Mouse (Mus musculus) CH12.LX (cell line): Measurements from ENCODE around the gene Nr2e1. TPM values are rescaled to one million over a fixed set of nuclear protein-coding genes. Genes with fewer than 3 reads are reported as not detected.

ENCODE experiments used
- DNase-seq: peaks from one replicate; pipeline ENCODE4 v3.0.0-alpha.2; 2013; ENCODE audit errors: extremely low read depth
- H3K27ac ChIP-seq: 2 replicates; pipeline ENCODE4 v1.5.1; 2012; ENCODE audit warnings: low read depth, mild to moderate bottlenecking, control low read depth, moderate library complexity; ENCODE audit not compliant: insufficient read depth
- H3K27me3 ChIP-seq: replicated peaks from 2 replicates; pipeline ENCODE3; 2012; ENCODE audit warnings: inconsistent platforms
- H3K36me3 ChIP-seq, 2 experiments: replicated peaks in 1 of 2; 2 replicates each; pipeline versions ENCODE3 to v1.6.1; 2012; ENCODE audit warnings: inconsistent platforms in 1 of 2, low read length in 1 of 2, mild to moderate bottlenecking in 1 of 2, mixed read lengths in 1 of 2, moderate library complexity in 1 of 2; ENCODE audit not compliant: control insufficient read depth in 1 of 2, insufficient read depth in 1 of 2
- H3K4me1 ChIP-seq, 2 experiments: 2 replicates each; pipeline ENCODE4 v1.6.1; 2012; ENCODE audit warnings: inconsistent platforms in 1 of 2, moderate library complexity in 1 of 2; ENCODE audit not compliant: insufficient read depth in 2 of 2, control insufficient read depth in 1 of 2
- H3K4me2 ChIP-seq: 2 replicates; pipeline ENCODE4 v1.6.1; 2012; ENCODE audit warnings: low read depth, mild to moderate bottlenecking, control low read depth; ENCODE audit not compliant: poor library complexity, insufficient read depth, severe bottlenecking
- H3K4me3 ChIP-seq, 3 experiments: fragments of 150-350 bp in 1 of 3; sonication (generic) in 1 of 3; replicated peaks in 1 of 3; 2 replicates each; pipeline versions ENCODE3 to v1.5.1; 2011 to 2012; ENCODE audit warnings: low read depth in 2 of 3, low read length in 2 of 3, mild to moderate bottlenecking in 2 of 3, moderate library complexity in 2 of 3, control low read depth in 1 of 3, improper control_type of control experiment in 1 of 3, inconsistent platforms in 1 of 3, mixed read lengths in 1 of 3; ENCODE audit not compliant: poor library complexity in 1 of 3
- H3K79me2 ChIP-seq: replicated peaks from 2 replicates; pipeline ENCODE4 v1.6.1; 2012; ENCODE audit warnings: mild to moderate bottlenecking, moderate library complexity; ENCODE audit not compliant: control insufficient read depth, poor library complexity, insufficient read depth, severe bottlenecking; ENCODE audit errors: extremely low read depth
- H3K9ac ChIP-seq: 2 replicates; pipeline ENCODE4 v1.6.1; 2012; ENCODE audit warnings: low read depth, mild to moderate bottlenecking, control low read depth, moderate library complexity; ENCODE audit not compliant: insufficient read depth
- H3K9me3 ChIP-seq: replicated peaks from 2 replicates; pipeline ENCODE3; 2012; ENCODE audit warnings: low read length, inconsistent platforms, mixed read lengths
- CHD1 ChIP-seq: IDR thresholded peaks from 2 replicates; pipeline ENCODE4 v1.6.1; 2012; ENCODE audit warnings: low read depth, low read length, improper control_type of control experiment, inconsistent platforms
- CHD2 ChIP-seq: IDR thresholded peaks from 2 replicates; pipeline ENCODE4 v1.6.1; 2011; ENCODE audit warnings: low read length, improper control_type of control experiment
- E2F4 ChIP-seq: IDR thresholded peaks from 2 replicates; pipeline ENCODE4 v1.6.1; 2011; ENCODE audit warnings: low read depth, low read length, improper control_type of control experiment; ENCODE audit not compliant: insufficient replicate concordance
- IRF4 ChIP-seq: IDR thresholded peaks from 2 replicates; pipeline ENCODE4 v1.6.1; 2014; ENCODE audit warnings: low read depth, mild to moderate bottlenecking, inconsistent platforms, low read length, improper control_type of control experiment
- JUN ChIP-seq: IDR thresholded peaks from 2 replicates; pipeline ENCODE4 v1.6.1; 2011; ENCODE audit warnings: low read depth, mild to moderate bottlenecking, low read length, improper control_type of control experiment, moderate library complexity; ENCODE audit not compliant: insufficient read depth
- KAT2A ChIP-seq: IDR thresholded peaks from 2 replicates; pipeline ENCODE4 v1.6.1; 2012; ENCODE audit warnings: low read length, improper control_type of control experiment, inconsistent platforms; ENCODE audit not compliant: insufficient replicate concordance
- MAX ChIP-seq: IDR thresholded peaks from 2 replicates; pipeline ENCODE4 v1.6.1; 2011; ENCODE audit warnings: low read length, improper control_type of control experiment
- MAZ ChIP-seq: IDR thresholded peaks from 2 replicates; pipeline ENCODE4 v1.6.1; 2012; ENCODE audit warnings: low read depth, mild to moderate bottlenecking, inconsistent platforms, low read length, improper control_type of control experiment, moderate library complexity
- MEF2A ChIP-seq: IDR thresholded peaks from 2 replicates; pipeline ENCODE4 v1.6.1; 2014; ENCODE audit warnings: low read depth, mild to moderate bottlenecking, inconsistent platforms, low read length, improper control_type of control experiment, borderline replicate concordance
- NELFE ChIP-seq: IDR thresholded peaks from 2 replicates; pipeline ENCODE4 v1.6.1; 2011; ENCODE audit warnings: low read depth, low read length, improper control_type of control experiment
- NRF1 ChIP-seq: IDR thresholded peaks from 2 replicates; pipeline ENCODE4 v1.6.1; 2014; ENCODE audit warnings: low read depth, mild to moderate bottlenecking, inconsistent platforms, low read length, improper control_type of control experiment, moderate library complexity
- POLR2A ChIP-seq: IDR thresholded peaks from 2 replicates; pipeline ENCODE4 v1.6.1; 2011; ENCODE audit warnings: low read depth, mild to moderate bottlenecking, improper control_type of control experiment, low read length
- POLR2AphosphoS2 ChIP-seq: IDR thresholded peaks from 2 replicates; pipeline ENCODE4 v1.6.1; 2011; ENCODE audit warnings: low read depth, low read length, improper control_type of control experiment
- SIN3A ChIP-seq: IDR thresholded peaks from 2 replicates; pipeline ENCODE4 v1.6.1; 2012; ENCODE audit warnings: low read length, improper control_type of control experiment, inconsistent platforms
- TBP ChIP-seq: conservative IDR thresholded peaks from 2 replicates; pipeline ENCODE4 v1.6.1; 2011; ENCODE audit warnings: low read depth, low read length, improper control_type of control experiment
- TCF12 ChIP-seq: IDR thresholded peaks from 2 replicates; pipeline ENCODE4 v1.6.1; 2014; ENCODE audit warnings: low read depth, mild to moderate bottlenecking, inconsistent platforms, low read length, improper control_type of control experiment
- ZC3H11A ChIP-seq: IDR thresholded peaks from 2 replicates; pipeline ENCODE4 v1.6.1; 2012; ENCODE audit warnings: low read depth, mild to moderate bottlenecking, inconsistent platforms, low read length, improper control_type of control experiment
- ZKSCAN1 ChIP-seq: IDR thresholded peaks from 2 replicates; pipeline ENCODE4 v1.6.1; 2012; ENCODE audit warnings: low read depth, inconsistent platforms, low read length, improper control_type of control experiment, borderline replicate concordance
- ZMIZ1 ChIP-seq: IDR thresholded peaks from 2 replicates; pipeline ENCODE4 v1.6.1; 2012; ENCODE audit warnings: low read depth, mild to moderate bottlenecking, inconsistent platforms, low read length, improper control_type of control experiment
- dilution Hi-C: fragments of 300-500 bp; cut with MboI; formaldehyde crosslinking; loops from 2 replicates; pipeline ENCODE4 v1.14.3; 2020; ENCODE audit warnings: low sequenced_read_pairs; ENCODE audit not compliant: extremely low pct_unique_long_range_greater_than_20kb, extremely low pct_ligation_motif_present
- in situ Hi-C: fragments of 300-500 bp; cut with MboI; formaldehyde crosslinking; loops from 3 replicates; pipeline ENCODE4 v1.14.3; 2019; ENCODE audit warnings: low sequenced_read_pairs, low pct_ligation_motif_present, low pct_unique_long_range_greater_than_20kb, mixed read lengths
- polyA plus RNA-seq: library from polyadenylated mRNA; unstranded; fragments of >175 nt; gene quantifications from 2 replicates; pipeline ENCODE4 v1.2.1, GENCODE M21; 2012; ENCODE audit warnings: low read depth; ENCODE audit not compliant: insufficient read length
- total RNA-seq, 2 experiments: library from RNA; depleted of rRNA; stranded (reverse); fragments of 300-350 nt in 1 of 2; fragments of >200 nt in 1 of 2; gene quantifications; 2 replicates each; pipeline ENCODE4 v1.2.3; 2012 to 2014

Nr2e1 gene
- total and polyA plus RNA-seq, 3 experiments, result not detected

GRCm38 (mm10) chr10:42572971-42573370 lies 10.5 kb downstream of the Nr2e1 start:
- no peak for TF ChIP-seq TCF12
- no peak for TF ChIP-seq ZKSCAN1
- no peak for TF ChIP-seq NELFE
- TF ChIP-seq NRF1, result no peak
- TF ChIP-seq CHD2, result no peak
- no peak for TF ChIP-seq CHD1
- no peak for TF ChIP-seq POLR2AphosphoS2
- Histone ChIP-seq H3K27ac (no peak overlapping the region), H3K79me2 (no peaks in the 10 kb centered on the region), H3K4me3 (no peak overlapping the region), H3K27me3 (no peaks in the 10 kb centered on the region), H3K36me3 (no peaks in the 10 kb centered on the region), H3K9ac (no peak overlapping the region), H3K9me3 (no peaks in the 10 kb centered on the region), H3K4me2 (no peak overlapping the region), H3K4me1 (peaks cover 2 to 5% of the 10 kb centered on the region in 2 experiments; a peak in 3 of 4 replicates)
- in situ Hi-C loops, result no loop called here
- dilution Hi-C loops, result no loop called here
- DNase-seq, result no peak

DNA sequence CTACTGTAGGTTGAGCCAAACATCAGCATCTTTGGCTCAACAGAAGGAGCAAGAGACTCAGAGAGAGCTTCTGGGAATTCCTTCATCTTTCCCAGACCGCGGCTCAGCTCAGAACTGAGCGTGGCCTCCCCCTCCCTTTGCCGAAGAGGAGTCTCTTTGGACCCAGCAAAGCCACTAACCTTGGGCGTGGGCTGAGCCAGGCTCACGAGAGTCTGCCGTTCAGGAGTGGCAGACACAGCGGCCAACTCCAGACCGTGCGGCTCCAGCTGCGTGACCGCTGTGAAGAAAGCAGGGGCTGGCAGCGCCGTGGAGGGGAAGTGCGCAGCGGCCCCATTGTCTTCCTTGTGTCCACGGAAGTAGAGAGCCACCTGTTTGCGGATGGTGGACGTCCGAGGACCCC lies 10.9 kb downstream of the Nr2e1 start:
- H3K4me1 ChIP-seq, result peaks cover 2 to 5% of the 10 kb centered on the region in 2 experiments; a peak in 3 of 4 replicates
- in situ Hi-C loops, result no loop called here
- TF ChIP-seq NELFE, result no peak
- TF ChIP-seq ZMIZ1, result no peak
- TF ChIP-seq E2F4, result no peak
- TF ChIP-seq SIN3A, result no peak
- TF ChIP-seq ZC3H11A, result no peak
- TF ChIP-seq MAX, result no peak
- TF ChIP-seq MEF2A, result no peak
- TF ChIP-seq POLR2A, result no peak
- no peak for TF ChIP-seq IRF4
- no peak for TF ChIP-seq JUN
- no peak for TF ChIP-seq KAT2A
- TF ChIP-seq MAZ, result no peak
- no peak for TF ChIP-seq TBP
- no peak for TF ChIP-seq NRF1
- TF ChIP-seq CHD2, result no peak
- H3K27me3 ChIP-seq, result no peaks in the 10 kb centered on the region
- no peaks in the 10 kb centered on the region for H3K79me2 ChIP-seq
- H3K36me3 ChIP-seq, result no peaks in the 10 kb centered on the region
- dilution Hi-C loops, result no loop called here
- no peak for DNase-seq
- H3K9ac ChIP-seq, result no peak overlapping the region
- no peaks in the 10 kb centered on the region for H3K9me3 ChIP-seq
- H3K27ac ChIP-seq, result no peak overlapping the region
- no peak overlapping the region for H3K4me2 ChIP-seq
- no peak overlapping the region for H3K4me3 ChIP-seq
